Mouse (Mus musculus): ENCODE data around the gene Apol6.

Apol6 gene

DNA sequence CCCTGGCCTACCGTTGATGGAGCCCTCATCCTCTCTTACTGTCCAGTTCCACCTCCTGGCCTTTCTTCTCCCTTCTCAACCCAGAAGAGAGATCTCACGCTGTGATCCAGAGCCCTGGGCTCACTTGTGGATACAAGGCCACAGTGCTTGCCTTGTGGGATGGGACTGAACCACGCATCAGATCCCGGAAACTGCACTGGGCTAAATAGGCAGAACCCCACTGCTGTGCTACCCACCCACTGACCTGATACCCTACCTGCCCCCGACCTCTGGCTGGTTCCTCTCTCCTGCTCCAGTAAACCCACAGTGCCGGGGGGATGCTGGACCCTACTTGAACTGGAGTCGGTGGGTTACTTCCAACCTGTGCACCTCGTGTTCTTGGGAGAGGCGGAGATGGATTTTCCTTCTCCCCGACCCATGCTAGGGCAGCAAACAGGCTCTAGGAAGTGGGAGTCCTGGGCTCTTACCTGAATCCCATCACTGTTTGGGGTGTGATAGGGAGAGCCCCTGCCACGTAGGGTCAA lies 26.3 kb downstream of the Apol6 start:
- DNase-seq (ENCODE audit: low spot score): no peak

GRCm38 (mm10) chr15:77071501-77071900 lies 27.0 kb downstream of the Apol6 start:
- peak; percentile 51 for DNase-seq (ENCODE audit: low spot score)

- DNase-seq (ENCODE audit: low spot score): no peak
Measured at GRCm38 (mm10) chr15:77072556-77073163, 28.1 kb downstream of the Apol6 start.

DNA sequence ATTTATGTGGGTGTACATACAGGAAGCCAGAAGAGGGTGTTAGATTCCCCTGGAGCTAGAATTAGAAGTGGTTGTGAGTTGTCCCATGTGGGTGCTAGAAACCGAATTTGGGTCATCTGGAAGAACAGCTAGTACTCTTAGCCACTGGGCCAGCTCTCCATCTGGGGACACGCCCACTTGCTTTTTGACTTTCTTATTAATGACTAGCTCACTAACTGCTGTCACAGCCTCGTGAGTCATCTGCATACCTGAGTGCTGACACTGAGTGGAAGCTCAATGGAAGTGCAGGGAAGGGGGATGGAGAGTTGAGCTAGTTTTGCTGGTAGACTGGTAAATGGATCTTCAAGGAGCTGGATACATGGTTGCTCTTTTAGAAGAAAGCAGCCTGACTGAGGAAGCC lies 32.0 kb downstream of the Apol6 start:
- no peak for DNase-seq (ENCODE audit: low spot score)

DNA sequence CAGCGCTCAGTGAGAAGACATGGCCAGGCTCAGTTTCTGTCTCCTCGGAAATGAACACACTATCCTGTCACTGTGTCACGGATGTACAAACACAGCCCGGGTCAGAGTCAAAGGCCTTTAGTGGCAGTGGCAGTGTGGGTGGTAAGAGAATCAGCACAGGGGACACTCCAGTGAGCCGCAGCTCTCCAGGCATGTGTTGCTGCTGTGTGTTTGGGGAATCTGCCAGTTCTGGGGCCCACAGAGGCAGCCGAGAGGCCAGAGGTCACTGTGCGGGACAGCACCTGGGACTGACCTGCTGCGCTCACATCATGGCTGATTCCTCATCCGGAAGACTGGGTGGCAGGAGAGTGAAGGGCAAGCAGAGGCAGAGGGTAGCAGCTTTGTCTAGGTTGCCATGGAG lies 33.4 kb downstream of the Apol6 start:
- DNase-seq (ENCODE audit: low spot score): no peak

- no peak for DNase-seq (ENCODE audit: low spot score)
Measured at GRCm38 (mm10) chr15:77078786-77079185, 34.3 kb downstream of the Apol6 start.

GRCm38 (mm10) chr15:77079256-77079822 lies 34.8 kb downstream of the Apol6 start:
- DNase-seq (ENCODE audit: low spot score): no peak

GRCm38 (mm10) chr15:77079890-77080361 lies 35.4 kb downstream of the Apol6 start:
- DNase-seq (ENCODE audit: low spot score): no peak

- no peak for DNase-seq (ENCODE audit: low spot score)
Measured at GRCm38 (mm10) chr15:77080684-77081254, 36.2 kb downstream of the Apol6 start.

GRCm38 (mm10) chr15:77081454-77081853 lies 36.9 kb downstream of the Apol6 start:
- no peak for DNase-seq (ENCODE audit: low spot score)

DNA sequence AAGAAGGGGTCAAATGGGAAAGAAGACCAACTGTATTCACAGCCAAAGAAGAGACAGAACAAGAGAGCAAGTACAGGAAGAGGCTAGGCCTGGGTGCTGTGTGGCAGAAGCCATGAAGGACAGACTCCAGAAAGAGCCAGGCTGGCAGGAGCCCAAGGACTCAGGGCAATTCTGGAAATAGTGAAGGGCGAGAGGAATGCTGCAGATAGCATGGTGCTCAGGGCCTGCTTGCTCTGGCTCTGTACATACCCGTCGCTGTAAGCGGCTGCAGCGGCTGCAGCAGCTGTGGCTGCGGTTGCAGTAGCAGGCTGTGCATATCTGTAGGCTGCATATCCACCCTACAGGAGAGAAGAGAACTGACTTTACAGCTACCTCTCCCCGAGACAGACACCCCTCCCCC lies 41.3 kb downstream of the Apol6 start:
- no peak for DNase-seq (ENCODE audit: low spot score)

DNA sequence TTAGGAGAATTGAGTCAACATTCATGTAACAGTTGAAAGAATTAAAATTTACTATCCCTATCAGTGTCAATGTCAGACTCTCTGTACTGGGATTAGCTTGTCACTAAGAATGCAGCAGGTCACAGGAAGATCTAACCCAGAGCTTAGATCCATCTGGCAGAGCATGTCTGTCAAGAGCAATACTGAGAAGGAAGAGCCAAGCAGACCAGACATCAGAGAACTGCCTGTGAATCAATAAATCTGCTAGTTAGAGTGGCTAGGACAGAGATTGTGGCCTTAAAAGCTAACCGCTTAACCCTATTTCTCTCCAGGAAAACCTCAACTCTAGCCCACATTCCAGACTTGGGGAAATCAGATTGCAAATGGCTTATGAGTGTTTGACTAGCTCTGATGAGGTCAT lies 42.0 kb downstream of the Apol6 start:
- no peak for DNase-seq (ENCODE audit: low spot score)

DNA sequence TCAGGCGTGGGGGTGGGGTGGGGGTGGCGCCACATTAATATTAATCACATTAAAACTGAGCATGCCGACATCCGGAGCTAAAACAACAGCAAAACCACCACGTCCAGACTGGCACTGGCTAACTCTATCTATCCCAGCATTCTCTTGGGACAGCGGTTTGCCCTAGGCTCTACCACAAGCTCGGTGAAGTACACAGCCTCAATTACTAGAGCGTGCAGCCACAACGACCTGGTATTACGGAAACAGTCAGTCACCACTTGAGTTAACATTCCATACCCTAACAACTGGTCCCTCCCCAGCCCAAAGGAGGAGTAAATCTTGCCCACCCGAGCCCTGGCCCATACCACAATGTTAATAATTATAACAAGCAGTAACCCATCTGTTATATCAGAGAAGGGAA lies 44.7 kb downstream of the Apol6 start:
- no peak for DNase-seq (ENCODE audit: low spot score)

DNA sequence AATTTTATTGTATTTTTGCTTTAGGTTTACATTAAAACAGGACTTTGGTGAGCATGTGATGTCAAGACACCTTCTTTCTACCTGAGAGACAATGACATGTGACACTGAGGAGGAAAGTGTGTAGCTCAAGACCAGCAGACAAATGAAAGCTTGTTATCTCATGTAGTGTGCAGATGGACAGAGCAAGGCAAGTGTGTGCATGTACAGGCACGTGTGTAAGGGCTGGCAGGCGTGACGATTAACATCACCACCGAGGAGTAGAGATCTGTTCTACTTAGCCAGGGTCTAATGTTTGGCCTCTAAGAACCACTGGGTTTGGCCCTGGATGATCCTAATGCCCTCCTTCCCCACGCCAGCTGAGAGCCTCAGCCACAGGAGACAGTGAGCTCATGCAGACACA lies 46.0 kb downstream of the Apol6 start:
- no peak for DNase-seq (ENCODE audit: low spot score)

GRCm38 (mm10) chr15:77091394-77091793 lies 46.9 kb downstream of the Apol6 start:
- no peak for DNase-seq (ENCODE audit: low spot score)

DNA sequence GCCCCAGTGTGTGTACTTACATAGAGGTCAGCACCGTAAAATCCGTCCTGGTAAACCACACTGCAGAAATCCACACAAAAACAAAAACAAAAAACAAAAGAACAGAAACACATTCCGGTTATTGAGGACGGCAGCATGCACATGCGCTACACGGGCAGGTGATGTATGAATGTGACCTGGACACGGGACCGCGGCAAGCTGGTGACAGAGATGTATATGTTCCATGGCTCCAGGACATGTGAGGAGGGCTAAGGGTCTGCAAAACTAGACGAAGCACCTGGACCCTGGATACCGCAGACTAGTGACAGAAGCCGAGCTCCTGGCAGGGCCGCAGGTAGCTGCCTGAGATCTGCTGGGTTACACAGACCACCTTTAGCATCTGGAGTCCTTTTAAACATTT lies 49.9 kb downstream of the Apol6 start:
- DNase-seq (ENCODE audit: low spot score): no peak

- no peak for DNase-seq (ENCODE audit: low spot score)
Measured at GRCm38 (mm10) chr15:77095216-77095615, 50.7 kb downstream of the Apol6 start.

DNA sequence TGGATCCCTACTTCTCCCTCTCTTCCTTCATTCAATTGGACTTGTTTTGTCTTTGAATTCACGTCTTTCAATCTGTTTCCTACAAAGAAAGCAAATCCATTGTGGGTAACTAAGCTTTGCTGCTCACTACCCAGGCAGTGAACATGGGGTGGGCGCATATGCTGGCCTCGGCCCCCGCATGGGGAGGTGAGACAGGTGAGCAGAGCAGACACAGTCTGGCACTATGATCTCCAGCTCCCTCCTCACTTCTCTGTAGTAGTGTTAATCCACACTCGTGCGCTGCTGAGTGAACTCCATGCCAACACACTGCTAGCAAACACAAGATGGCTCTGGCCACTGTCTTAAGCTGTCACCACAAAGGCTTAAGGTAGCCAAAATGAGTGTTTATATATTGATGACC lies 52.8 kb downstream of the Apol6 start:
- DNase-seq (ENCODE audit: low spot score): no peak

DNA sequence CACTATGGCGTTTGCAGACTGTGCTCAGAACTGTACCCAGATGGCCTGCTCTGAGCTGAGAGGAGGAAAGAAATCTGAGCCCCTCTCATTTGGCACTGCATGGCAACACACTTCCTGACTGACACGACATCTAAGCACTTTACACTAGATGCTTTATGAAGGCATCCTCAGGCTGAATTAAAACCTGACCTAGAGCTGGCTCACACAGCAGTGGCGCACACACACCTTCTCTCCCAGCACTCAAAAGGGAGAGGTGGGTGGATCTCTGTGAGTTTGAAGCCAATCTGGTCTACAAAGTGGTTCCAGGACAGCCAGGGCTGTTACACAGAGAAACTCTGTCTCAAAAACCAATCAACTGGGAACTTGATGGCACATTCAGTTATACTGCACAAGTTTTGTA lies 55.2 kb downstream of the Apol6 start:
- no peak for DNase-seq (ENCODE audit: low spot score)

GRCm38 (mm10) chr15:77102685-77103084 lies 58.2 kb downstream of the Apol6 start:
- no peak for DNase-seq (ENCODE audit: low spot score)

GRCm38 (mm10) chr15:77104349-77105158 lies 60.0 kb downstream of the Apol6 start:
- DNase-seq (ENCODE audit: low spot score): peak; percentile 3

GRCm38 (mm10) chr15:77105273-77105672 lies 60.7 kb downstream of the Apol6 start:
- DNase-seq (ENCODE audit: low spot score): no peak
